Mouse (Mus musculus) lung, postnatal 25 days (tissue): ENCODE results near the gene Smyd3.
"Not testable (repeated sequence)": the region's sequence is repeated elsewhere in the genome, so short reads cannot be mapped to it uniquely, and the experiment has no call there.

ENCODE experiments used
- DNase-seq: peaks from one replicate; pipeline ENCODE4 v3.0.0; 2022; ENCODE audit warnings: low spot score

Smyd3 gene

DNA sequence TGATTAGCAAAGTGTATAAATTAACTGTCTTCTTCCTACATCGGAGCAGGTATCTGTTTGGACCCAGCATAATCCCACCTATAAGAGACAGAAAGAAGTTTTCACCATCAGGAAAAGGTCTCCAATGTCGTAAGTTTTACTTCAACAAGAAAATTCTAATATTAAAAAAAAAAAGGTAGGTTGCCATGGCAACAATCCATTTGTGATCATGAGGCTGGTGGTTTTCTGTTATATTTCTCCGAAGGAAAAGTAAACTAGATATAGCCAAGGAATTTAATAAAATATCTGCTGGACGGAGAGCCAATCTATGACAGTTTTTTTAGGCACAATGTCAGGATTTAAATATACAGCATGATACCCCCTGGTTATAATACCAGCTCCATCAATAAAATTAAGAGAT lies 142.9 kb downstream of the Smyd3 start:
- no peak for DNase-seq

DNA sequence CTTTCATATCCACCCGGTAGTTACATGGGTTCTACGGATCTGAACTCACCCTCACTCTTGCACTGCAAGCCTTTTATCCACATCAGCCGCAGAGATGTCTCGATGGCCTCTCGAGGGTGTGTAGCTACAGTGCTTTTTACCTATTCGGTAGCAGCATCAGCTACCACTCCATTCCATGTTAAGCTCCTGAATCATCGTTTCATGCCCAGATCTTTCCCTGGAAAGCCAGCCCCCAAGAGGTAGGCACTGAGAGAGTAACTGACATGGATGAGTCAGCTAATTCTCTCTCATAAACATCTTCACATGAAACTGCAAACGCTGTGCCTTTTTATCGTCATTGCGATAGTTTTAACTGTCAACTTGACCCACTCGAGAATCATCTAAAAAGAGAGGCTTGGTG lies 143.9 kb downstream of the Smyd3 start:
- no peak for DNase-seq

DNA sequence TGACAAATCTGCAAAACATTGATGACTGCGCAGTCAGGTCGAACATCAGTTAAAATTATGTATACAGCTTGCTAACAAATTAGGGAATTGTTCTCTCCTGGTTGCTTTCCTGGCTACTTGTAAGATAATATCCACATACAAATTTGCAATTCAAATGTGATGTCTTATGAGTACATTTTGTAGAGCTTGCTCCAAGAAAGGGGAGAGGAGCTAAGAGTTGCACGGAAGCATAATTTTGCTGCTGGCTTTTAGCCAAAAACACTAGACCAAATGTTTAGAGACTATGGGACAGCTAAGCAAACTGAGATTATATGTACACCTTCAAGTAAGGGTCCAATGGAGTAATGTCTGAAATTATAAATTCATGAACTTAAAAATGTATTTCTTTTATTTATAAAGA lies 146.7 kb downstream of the Smyd3 start:
- DNase-seq = no peak

DNA sequence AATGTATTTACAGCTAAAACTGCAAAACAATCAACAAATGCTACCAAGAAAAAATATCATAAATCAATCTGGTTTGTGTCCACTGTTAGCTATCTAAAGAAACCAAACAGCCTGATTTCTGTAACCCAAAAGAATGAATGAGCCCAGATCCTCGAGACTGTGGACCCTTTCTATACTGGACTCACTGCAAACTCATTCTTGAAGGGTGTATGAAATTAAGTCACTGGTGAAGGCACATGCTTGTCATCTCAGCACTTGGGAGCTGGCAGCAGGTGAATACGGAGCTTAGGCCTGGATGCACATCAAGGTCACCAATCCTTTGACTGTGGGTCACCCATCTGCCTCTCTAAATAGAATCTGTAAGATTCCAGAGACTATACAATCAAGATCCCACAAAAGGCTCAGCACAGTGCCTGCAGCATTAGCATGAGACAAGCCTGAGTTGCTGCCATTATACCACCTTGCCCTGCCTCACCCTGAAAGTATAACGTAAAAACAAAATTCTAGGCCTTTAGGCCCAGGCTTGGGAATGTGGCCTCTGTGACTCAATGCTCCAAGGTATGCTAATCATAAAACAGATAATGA lies 149.3 kb downstream of the Smyd3 start:
- no peak for DNase-seq

DNA sequence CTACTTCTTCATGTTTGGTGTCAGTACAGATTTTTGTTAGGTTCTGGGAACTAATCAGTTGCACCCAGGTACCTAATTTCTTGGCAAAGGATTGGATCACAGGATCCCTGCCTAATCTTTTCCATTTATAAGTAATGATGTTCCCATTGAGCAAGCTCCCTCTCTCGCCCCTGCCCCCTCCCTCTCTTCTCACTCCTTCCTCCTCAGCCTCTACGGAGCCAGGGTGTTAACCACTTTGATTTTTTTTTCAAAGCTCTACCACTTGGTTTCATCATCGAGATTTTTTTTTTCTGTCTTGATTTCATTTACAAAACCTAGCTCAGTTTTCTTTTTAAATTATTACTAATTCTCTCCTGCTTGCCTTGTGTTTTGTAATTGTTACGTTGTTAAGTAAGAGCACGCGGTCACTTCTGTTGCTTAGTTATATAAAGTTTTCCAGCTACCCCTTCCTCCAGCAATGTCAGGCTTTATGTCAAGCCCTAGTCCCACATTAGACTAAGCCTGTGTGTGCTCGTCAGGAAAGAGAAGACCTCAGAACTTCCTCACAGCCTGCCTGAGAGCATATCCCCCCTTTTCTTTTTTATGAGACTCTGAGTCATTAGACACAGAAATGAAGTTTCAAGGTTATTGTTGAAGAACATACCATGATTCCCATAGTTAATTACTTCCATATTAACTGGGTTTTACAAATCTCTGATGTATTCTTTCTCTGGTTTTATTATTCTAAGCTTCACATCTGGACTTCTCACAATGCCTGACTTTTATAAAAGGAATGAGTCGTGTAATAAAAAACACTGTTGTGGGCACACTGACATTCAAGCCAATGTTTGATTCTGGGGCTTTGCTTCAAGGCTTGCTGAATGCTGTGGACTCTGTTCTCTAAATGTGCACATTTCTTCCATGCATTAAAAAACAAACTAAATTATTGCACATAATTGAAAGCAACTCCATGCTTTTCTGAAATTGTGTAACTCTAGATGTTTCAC lies 156.1 kb downstream of the Smyd3 start:
- no peak for DNase-seq

DNA sequence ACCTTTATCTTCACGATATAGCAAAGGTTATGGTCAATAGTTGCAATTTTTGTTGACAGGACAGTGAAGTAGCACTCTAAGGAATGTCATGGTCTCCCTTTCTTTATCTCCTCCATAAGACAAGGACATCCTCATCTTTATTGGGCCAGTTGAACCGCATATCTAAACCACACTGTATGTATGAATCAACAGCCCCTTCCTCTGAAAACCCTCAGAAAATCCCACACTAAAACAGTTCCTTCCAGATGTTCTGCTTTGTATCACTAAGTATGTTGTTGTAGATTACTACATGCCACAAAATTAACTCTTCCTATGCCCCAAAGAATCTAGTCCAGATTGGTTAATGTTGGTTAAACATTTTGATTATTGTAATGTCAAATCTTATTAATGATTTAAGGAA lies 160.7 kb downstream of the Smyd3 start:
- no peak for DNase-seq

DNA sequence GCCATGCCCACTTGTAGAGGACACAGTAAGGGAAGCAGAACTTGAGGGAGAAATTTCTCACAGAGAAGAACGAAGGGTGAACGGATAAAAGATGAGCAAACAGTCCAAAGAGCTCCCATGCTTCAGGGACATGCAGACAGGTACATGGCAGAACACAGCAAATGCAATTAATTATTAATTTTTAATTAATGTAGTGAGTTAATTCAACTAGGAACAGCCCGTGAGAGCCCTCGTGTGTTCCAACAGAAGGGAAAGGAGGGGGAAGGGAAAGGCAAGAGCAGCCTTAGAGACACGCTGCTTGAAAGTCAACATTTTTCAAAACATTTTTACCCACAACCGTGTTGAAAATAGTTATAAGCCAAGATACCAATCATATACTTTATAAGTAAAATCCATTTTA lies 163.6 kb downstream of the Smyd3 start:
- DNase-seq = no peak

DNA sequence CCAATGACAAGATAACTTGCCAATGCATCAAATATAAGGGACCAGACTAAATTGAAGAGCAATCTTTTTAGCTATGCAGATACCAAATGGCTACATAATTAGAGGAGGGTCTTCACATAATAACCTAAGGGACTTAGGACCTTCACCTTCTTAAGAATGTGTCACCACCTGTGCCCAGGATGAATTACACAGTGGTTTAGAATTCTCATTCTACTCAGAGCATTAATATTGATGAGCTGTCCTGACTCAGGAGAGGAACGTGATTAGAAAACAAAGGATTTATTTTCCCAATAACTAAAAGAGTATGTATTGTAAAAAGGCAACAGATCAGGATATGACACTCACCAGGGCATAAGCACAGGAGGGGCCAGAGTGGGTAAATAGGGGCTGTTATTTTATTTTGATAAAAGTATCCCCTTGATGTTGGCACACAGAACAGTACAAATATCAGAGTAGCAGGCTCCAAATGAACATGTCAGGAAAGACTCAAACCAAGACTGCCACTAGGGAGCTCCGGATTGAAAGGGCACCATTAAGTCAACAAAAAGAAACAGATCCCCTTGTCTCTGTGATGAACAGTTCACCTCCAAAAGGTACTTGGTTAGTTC lies 172.4 kb downstream of the Smyd3 start:
- no peak for DNase-seq

DNA sequence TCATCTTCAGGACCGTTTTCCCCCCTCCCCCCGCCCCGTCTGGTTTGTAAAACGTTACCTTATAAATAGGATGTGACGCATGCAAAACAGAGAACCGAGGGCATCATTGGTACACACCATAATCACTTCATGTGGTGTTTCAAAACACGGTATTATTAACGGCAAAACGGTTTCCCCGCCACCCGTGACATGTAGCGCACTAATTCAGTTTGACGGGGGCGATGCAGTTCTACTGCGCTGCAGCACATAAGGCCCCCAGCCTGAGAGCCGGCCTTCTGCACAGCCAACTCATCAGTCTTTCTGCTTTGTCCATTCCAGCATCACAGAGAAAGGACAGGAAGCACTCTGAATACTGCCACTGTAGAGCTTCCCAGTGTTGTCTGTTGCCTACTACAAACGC lies 174.4 kb downstream of the Smyd3 start:
- DNase-seq = no peak

DNA sequence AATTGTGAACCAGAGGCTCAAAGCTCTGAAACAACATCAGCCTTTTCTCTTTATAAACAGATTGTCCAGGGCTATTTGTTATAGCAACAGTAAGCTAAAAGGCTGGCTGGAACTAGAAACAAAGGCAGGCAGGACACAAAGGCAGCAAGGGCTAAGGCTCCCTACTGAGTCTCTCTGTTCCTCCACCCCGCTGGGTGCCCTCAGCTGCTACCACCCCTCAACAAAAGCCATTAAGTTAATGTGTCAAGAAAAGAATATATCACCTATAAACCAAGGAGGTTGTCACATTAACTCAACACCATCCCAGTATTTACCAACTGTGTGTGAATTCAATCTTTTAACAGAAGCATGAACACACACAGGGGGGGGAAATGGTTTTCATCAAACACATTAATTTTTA lies 176.3 kb downstream of the Smyd3 start:
- no peak for DNase-seq

DNA sequence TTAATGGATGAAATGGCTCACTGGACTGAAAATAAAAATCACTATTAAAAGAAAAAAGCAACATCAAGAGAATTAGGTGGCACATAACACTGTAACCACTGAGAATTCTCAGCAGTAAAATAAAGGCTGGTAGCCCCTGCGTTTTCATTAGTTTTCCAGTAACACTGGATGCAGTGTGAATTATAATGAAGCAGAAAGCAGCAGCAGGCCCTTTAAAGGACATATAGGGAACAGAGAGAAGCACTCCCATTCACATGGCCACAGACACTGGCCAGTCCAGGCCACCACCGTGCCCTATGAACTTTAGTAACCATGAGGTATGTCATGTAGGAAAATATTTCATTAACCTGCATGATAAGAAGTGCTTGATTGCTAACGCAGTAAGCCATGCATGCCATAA lies 178.8 kb downstream of the Smyd3 start:
- DNase-seq = no peak

DNA sequence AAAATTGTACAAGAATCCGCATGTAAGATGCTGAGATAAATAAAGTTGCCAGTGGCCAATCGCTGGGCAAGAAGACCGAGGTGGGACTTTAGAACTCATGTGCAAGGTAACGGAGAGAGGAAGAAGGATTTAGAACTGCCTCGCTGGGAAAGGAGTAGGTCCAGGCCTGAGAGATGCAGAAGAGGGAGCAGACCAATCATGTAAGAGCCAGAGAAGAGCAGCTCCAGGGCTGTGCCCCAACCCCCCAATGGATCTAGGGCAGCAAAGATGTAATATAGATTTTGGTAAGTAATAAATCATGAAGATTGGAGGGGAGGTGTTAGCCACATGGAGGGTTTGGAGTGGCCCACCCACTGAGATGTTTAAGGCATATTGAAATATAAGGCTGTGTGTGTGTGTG lies 180.3 kb downstream of the Smyd3 start:
- DNase-seq = no peak

DNA sequence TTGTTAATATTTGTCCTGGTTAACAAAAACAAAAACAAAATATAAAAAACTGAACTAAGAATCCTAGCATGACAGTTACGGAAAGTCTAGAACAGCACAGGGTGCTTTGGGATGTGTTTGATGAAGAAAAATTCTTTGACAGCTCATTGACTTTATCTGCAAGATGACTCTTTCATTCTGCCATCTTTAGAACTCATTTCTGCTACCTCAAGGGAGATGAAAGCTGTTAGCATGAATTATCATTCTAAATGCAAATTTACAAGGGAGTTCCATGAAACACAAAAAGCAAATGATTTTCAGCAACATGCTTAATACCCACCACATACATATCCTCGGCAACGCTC lies 190.9 kb downstream of the Smyd3 start:
- no peak for DNase-seq

DNA sequence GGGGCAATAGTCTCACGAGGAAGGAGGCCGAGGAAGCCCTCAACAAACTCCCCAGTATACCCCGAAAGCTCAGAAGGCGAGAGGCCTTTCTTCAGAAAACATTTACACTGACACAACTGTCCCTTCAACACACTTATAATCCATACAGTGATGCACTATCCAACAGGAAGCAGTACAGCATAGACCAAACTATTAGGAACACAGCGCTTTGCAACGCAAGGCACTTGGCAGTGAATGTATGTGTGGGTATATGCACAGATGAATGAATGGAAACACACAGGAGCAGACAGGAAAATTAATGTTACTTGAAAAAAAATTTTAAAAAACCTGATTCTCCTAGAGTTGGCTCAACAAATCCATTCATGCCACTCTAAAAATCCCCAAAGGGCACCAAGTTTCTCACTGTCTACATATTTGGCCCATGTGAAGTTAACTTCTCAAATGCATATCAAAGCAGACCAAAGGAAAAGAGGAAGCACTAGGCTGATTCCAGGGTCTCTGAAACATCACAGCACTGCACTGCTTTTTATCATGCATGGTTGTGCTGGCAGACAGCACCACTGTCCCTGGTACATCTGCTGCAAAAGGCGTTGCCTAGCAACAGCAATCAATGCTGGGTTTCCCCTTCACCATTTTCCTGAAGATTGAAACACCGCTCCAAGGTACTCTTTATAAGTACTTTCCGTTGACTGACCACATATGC lies 191.4 kb downstream of the Smyd3 start:
- no peak for DNase-seq

DNA sequence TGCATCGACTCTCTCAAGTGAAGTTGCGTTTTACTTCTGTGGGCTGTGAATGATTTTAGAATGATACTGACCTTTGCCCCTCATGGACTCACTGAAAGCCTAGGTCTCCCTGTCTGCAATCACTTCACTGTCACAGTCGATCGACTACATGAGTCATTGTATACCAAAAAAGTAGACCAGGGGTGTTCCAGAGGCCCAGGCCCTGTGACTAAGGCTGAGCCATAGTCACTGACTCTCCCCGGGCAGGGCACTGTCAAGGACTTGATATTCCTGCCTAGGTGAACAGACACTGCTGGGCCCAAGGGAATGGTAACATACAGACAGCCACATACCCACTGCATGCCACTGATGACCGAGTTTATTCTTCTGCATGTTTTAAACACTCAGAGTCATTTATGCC lies 193.6 kb downstream of the Smyd3 start:
- no peak for DNase-seq

DNA sequence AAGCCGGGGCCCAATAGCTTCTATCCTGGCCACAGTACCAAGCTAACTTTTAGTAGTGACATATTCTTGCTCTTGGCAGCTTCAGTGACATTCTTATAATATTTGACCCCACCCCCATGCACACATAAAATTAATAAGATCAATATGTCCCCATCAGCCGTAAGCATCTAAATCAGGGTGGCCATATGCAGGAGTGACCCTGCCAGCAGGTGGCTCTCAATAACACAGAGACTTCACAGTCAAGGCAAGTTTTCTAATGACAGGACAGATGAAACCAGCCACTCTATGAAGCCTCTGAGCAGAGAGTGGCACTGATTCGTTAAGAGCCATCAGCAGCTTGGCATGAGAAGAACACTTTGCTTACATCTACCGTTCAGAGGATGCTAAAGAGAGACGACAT lies 204.2 kb downstream of the Smyd3 start:
- no peak for DNase-seq

DNA sequence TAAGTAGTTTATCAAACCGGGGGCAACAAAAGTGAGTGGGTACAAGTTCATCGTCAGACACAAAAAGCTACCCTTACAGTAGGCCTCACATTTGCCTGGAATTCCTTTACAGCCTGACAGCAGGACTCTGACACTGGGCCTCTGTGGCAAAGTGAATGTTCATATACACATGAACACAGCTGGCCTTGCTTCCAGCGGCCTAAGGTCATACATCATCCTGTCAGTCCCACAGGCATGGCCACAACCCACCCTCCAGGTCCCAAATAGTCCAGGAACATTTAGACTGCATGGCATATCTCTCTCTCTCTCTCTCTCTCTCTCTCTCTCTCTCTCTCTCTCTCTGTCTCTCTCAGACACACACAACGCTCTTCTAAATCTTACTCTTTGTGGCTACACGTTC lies 208.4 kb downstream of the Smyd3 start:
- no peak for DNase-seq

DNA sequence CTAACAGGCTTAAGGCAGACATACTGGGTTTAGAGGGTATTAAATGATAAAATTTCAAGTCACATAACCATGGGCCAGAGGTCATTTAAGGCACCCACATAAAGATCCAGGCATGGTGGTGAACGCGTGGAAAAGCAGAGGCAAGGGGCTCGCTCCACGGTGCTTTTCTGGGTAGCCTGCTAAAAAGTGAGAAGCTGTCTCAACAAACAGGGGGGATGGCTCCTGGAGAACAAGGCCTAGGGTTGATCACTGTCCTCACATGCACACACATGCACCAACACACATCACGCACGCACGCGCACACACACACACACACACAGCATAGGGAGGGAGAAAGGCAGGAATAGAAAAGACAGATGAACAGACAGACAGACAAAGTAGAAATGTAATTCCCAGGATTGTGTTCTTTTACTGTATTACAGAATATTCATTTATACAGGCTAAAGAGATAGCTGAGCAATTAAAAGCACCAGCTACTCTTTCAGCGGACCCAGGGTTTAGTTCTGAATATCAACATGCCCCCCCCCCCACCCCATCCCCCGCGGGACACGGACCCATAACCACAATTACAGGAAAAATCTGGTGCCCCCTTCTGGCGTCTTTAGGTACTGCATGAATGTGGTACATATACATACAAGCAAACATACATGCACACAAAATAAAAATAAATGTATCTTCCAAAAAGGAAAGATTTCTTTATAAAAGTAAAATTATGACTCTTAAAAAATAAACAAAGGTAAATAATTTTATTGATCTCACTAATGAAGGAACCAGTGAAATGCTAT lies 215.2 kb downstream of the Smyd3 start:
- DNase-seq = no peak

DNA sequence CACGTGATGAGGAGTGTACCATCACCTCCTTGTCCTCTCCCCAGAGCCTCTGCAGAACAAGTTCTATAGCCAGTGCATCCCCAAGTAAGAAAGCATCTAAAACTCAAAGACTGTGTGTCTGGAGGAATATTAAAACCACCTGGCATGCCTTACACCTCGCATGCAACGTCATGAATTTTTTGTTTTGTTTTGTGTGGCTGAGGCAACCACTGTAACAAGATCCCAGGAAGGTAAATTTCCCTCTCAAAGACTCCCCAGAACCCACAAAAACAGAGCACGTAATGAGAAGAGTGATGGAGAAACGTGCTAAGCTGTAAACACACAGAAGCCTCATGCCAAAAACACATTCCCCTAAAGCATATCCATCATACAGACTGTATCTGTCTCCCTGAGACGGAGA lies 222.2 kb downstream of the Smyd3 start:
- DNase-seq = no peak

DNA sequence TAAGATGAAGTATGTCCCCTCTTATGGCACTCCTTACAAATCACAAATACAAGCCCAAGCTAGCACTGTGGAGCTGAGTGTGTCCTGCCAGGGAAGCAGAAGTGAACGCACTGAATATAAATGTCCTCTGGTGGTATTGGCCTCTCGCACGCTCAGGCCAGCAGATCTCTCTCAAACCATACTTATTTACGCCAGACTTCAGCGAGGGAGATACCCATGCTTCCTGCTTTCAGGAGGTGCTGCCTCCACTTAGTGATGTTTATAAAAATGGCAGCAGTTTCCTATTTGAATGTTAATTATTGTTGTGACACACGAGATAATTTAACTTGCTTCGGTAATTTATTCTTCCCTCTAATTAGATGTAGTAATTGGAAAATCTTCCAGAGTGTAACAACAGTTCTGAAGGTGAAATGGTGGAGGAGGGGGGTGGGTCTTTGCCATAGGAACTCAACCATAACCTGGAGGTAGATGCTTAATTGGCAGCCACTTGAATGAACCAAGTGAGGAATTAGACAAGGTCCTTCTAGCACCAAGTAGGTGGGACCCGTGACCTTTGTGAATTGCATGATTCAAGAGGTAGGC lies 224.0 kb downstream of the Smyd3 start:
- no peak for DNase-seq

DNA sequence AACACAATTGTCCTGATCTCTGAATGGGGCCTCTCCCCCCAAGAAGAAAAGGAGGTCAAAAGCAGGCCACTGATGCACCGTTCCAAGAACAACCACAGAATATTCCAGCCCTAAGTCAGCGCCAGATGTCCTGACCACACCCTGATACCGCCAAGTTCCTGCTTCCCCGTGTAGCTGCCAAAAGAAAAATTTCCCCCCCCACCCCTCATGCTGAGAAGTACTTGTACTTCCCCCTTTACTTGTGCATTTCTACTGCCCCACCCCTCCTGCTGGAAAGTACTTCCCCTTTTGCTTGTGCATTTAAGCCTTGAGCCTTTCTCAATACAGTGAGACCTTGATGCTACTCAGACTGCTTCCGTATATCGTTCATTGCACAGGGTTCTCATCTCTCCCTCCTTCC lies 227.7 kb downstream of the Smyd3 start:
- DNase-seq = not testable (repeated sequence)

DNA sequence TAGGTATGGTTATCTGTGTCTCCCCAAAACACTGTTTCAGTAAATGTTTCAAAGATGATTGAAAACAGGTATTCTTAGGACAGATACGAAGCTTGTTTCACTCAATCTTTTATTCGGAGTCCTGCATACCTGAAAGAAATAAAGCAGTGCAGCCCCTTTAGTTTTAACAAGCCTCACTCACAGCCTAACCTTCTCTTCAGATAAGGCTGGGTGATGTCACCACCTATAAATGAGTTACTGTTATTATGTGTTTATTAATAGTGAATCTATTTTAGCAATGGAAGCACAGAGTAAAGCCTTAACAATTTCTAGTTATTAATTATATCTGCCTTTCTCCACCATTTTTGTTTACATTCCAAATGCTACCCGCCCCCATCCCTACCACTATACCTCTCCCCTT lies 228.1 kb downstream of the Smyd3 start:
- DNase-seq = no peak
